ENCODE assay signal across 12 mouse cellular contexts in genomic region chr13:109689176-109689575, GRCm38 (mm10).
"Had no signal": no experiment of that assay in that cellular context is flagged by ENCODE, and none has a peak within 500 bp of the region (broad histone marks: within the 10 kb centered on the region; RNA-seq: fewer than 3 reads in every experiment).

No protein-coding gene starts in this region.

- H3K9me3 ChIP-seq: intestine, embryonic 15.5 days; limb, embryonic 15.5 days; midbrain, embryonic 10.5 days; neural tube, embryonic 12.5 days; stomach, embryonic 15.5 days had no signal

- H3K4me2 ChIP-seq: intestine, embryonic 15.5 days; limb, embryonic 15.5 days; lung, embryonic 14.5 days; neural tube, embryonic 12.5 days; stomach, embryonic 15.5 days had no signal

- H3K4me1 ChIP-seq: limb, embryonic 15.5 days had no signal

- ATAC-seq: intestine, embryonic 15.5 days had no signal

- H3K36me3 ChIP-seq: intestine, embryonic 15.5 days; limb, embryonic 15.5 days; midbrain, embryonic 10.5 days; neural tube, embryonic 12.5 days; stomach, embryonic 15.5 days had no signal

- H3K9ac ChIP-seq: intestine, embryonic 15.5 days; limb, embryonic 15.5 days; lung, embryonic 14.5 days; neural tube, embryonic 12.5 days; stomach, embryonic 15.5 days had no signal

- DNase-seq: kidney, adult 2 months; lung, embryonic 14.5 days; lung, postnatal 10 days; lung, postnatal 4 days; midbrain, embryonic 14.5 days; right cerebral cortex, postnatal 4 days; thymus, postnatal 4 days had no signal

- H3K27me3 ChIP-seq: intestine, embryonic 15.5 days; limb, embryonic 15.5 days; neural tube, embryonic 12.5 days; stomach, embryonic 15.5 days had no signal

- H3K4me3 ChIP-seq: intestine, embryonic 15.5 days; limb, embryonic 15.5 days; midbrain, embryonic 10.5 days; neural tube, embryonic 12.5 days; stomach, embryonic 15.5 days had no signal

- H3K27ac ChIP-seq: intestine, embryonic 15.5 days; limb, embryonic 15.5 days; midbrain, embryonic 10.5 days; neural tube, embryonic 12.5 days; stomach, embryonic 15.5 days had no signal
